Mouse (Mus musculus) CH12.LX (cell line): Measurements from ENCODE around the gene Slfn4.
A peak's percentile ranks its signal among the peaks of the same experiment; 100 is the strongest.

Source experiments
- CTCF ChIP-seq, 2 experiments: IDR thresholded peaks in 1 of 2; conservative IDR thresholded peaks in 1 of 2; 2 replicates each; pipeline ENCODE4 v1.5.1; 2011 to 2012; ENCODE audit warnings: low read depth in 2 of 2, low read length in 2 of 2, improper control_type of control experiment in 1 of 2, inconsistent platforms in 1 of 2, mild to moderate bottlenecking in 1 of 2, moderate library complexity in 1 of 2
- EP300 ChIP-seq: IDR thresholded peaks from 2 replicates; pipeline ENCODE4 v1.6.1; 2011; ENCODE audit warnings: low read length, improper control_type of control experiment
- JUN ChIP-seq: IDR thresholded peaks from 2 replicates; pipeline ENCODE4 v1.6.1; 2011; ENCODE audit warnings: low read depth, mild to moderate bottlenecking, low read length, improper control_type of control experiment, moderate library complexity; ENCODE audit not compliant: insufficient read depth
- MXI1 ChIP-seq: IDR thresholded peaks from 2 replicates; pipeline ENCODE4 v1.6.1; 2011; ENCODE audit warnings: mild to moderate bottlenecking, low read depth, low read length, improper control_type of control experiment
- POLR2A ChIP-seq: IDR thresholded peaks from 2 replicates; pipeline ENCODE4 v1.6.1; 2011; ENCODE audit warnings: low read depth, mild to moderate bottlenecking, improper control_type of control experiment, low read length
- TBP ChIP-seq: conservative IDR thresholded peaks from 2 replicates; pipeline ENCODE4 v1.6.1; 2011; ENCODE audit warnings: low read depth, low read length, improper control_type of control experiment
- USF2 ChIP-seq: conservative IDR thresholded peaks from 2 replicates; pipeline ENCODE4 v1.6.1; 2011; ENCODE audit warnings: low read depth, low read length, improper control_type of control experiment
- ZKSCAN1 ChIP-seq: IDR thresholded peaks from 2 replicates; pipeline ENCODE4 v1.6.1; 2012; ENCODE audit warnings: low read depth, inconsistent platforms, low read length, improper control_type of control experiment, borderline replicate concordance
- ZMIZ1 ChIP-seq: IDR thresholded peaks from 2 replicates; pipeline ENCODE4 v1.6.1; 2012; ENCODE audit warnings: low read depth, mild to moderate bottlenecking, inconsistent platforms, low read length, improper control_type of control experiment

DNA sequence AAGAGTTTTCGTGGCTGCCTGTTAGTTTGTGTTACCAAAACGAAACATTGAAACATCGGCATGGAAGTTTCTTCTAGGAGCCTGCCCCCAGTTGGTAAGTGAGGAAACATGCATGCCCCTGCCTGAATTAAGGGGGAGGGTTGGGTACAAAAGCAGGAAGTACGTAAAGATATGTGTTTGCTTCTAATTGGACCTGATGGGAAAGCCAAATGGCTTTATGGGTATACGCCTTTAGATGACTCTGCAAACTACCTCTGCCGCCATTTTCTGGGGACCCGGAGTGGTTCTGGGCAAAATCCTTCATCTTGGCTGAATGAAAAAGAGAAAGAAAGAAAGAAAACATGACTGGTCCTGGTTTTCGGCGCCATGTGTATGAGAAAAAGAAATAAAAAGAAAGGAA, 49.2 kb downstream of the Slfn4 start:
- TF ChIP-seq JUN (no peak), CTCF (conservative IDR thresholded peaks at IDR 0.05 in 1 of 2, IDR thresholded peaks at IDR 0.05 in 1 of 2; ENCODE audit: low read depth in 2 of 2, low read length in 2 of 2) (peak in 1 of 2 experiments; percentile 64; a peak in 2 of 4 replicates), ZKSCAN1 (no peak), MXI1 (peak; percentile 90), TBP (peak; percentile 96), EP300 (no peak), USF2 (no peak), POLR2A (peak; percentile 82), ZMIZ1 (no peak; the same call in 1 of the 2 replicates)
